Mouse (Mus musculus): ENCODE measurements around the gene Prkce. TPM values are rescaled to one million over a fixed set of nuclear protein-coding genes. Genes with fewer than 3 reads are reported as not detected.
A peak's percentile ranks its signal among the peaks of the same experiment; 100 is the strongest.

Prkce gene
- polyA plus RNA-seq (2011; ENCODE audit: insufficient read length, low read depth, missing spikeins) = 5.5 and 9.6 TPM in 2 replicates

- TF ChIP-seq POLR2A (IDR thresholded peaks at IDR 0.05; ENCODE audit: low read depth, low read length) (peak; percentile 86), CTCF (IDR thresholded peaks at IDR 0.05; ENCODE audit: borderline replicate concordance, insufficient read depth, low read length) (no peak)
- Histone ChIP-seq H3K4me3 (ENCODE audit: insufficient read depth, low read length) (peak within 1 kb of the TSS; percentile 59), H3K27ac (ENCODE audit: insufficient read depth, low read length) (peak within 1 kb of the TSS; percentile 94)
Observed at GRCm38 (mm10) chr17:86167320-86168230, at the start of gene Prkce. Gene Prkce (plus strand): TSS chr17:86167785.

GRCm38 (mm10) chr17:86123146-86123545 is 44.4 kb upstream of the Prkce start:
- Histone ChIP-seq H3K4me3 (ENCODE audit: insufficient read depth, low read length) (no peak overlapping the region), H3K27ac (ENCODE audit: insufficient read depth, low read length) (no peak overlapping the region), H3K4me1 (ENCODE audit: control insufficient read depth, insufficient read depth, low read length) (no peaks in the 10 kb centered on the region)
- TF ChIP-seq POLR2A (IDR thresholded peaks at IDR 0.05; ENCODE audit: low read depth, low read length) (no peak), CTCF (IDR thresholded peaks at IDR 0.05; ENCODE audit: borderline replicate concordance, insufficient read depth, low read length) (no peak)

More at GRCm38 (mm10) chr17:86167320-86168230, at the start of gene Prkce:
- H3K4me1 ChIP-seq (ENCODE audit: control insufficient read depth, insufficient read depth, low read length) = peaks cover 3% of the 10 kb centered on the region; the same call in 1 of the 2 replicates

- H3K4me1 ChIP-seq (ENCODE audit: control insufficient read depth, insufficient read depth, low read length) = no peaks in the 10 kb centered on the region
- TF ChIP-seq CTCF (IDR thresholded peaks at IDR 0.05; ENCODE audit: borderline replicate concordance, insufficient read depth, low read length) = 0 out of 2 replicates have a peak, but pooled peaks have one; percentile 13
- TF ChIP-seq POLR2A (IDR thresholded peaks at IDR 0.05; ENCODE audit: low read depth, low read length) = no peak
- H3K27ac ChIP-seq (ENCODE audit: insufficient read depth, low read length) = no peak overlapping the region
- H3K4me3 ChIP-seq (ENCODE audit: insufficient read depth, low read length) = no peak overlapping the region
Observed at GRCm38 (mm10) chr17:86125908-86126307, 41.7 kb upstream of the Prkce start.

GRCm38 (mm10) chr17:86128198-86128597 is 39.4 kb upstream of the Prkce start:
- Histone ChIP-seq H3K4me1 (ENCODE audit: control insufficient read depth, insufficient read depth, low read length) (no peaks in the 10 kb centered on the region), H3K4me3 (ENCODE audit: insufficient read depth, low read length) (no peak overlapping the region), H3K27ac (ENCODE audit: insufficient read depth, low read length) (no peak overlapping the region)
- TF ChIP-seq POLR2A (IDR thresholded peaks at IDR 0.05; ENCODE audit: low read depth, low read length) (no peak), CTCF (IDR thresholded peaks at IDR 0.05; ENCODE audit: borderline replicate concordance, insufficient read depth, low read length) (no peak)

GRCm38 (mm10) chr17:86132534-86132933 is 35.1 kb upstream of the Prkce start:
- H3K4me1 ChIP-seq (ENCODE audit: control insufficient read depth, insufficient read depth, low read length) = no peaks in the 10 kb centered on the region
- H3K4me3 ChIP-seq (ENCODE audit: insufficient read depth, low read length) = no peak overlapping the region
- no peak overlapping the region for H3K27ac ChIP-seq (ENCODE audit: insufficient read depth, low read length)
- no peak for TF ChIP-seq CTCF (IDR thresholded peaks at IDR 0.05; ENCODE audit: borderline replicate concordance, insufficient read depth, low read length)
- TF ChIP-seq POLR2A (IDR thresholded peaks at IDR 0.05; ENCODE audit: low read depth, low read length) = no peak

- no peak overlapping the region for H3K4me3 ChIP-seq (ENCODE audit: insufficient read depth, low read length)
- H3K27ac ChIP-seq (ENCODE audit: insufficient read depth, low read length) = no peak overlapping the region
- TF ChIP-seq CTCF (IDR thresholded peaks at IDR 0.05; ENCODE audit: borderline replicate concordance, insufficient read depth, low read length) = no peak
- TF ChIP-seq POLR2A (IDR thresholded peaks at IDR 0.05; ENCODE audit: low read depth, low read length) = no peak
- no peaks in the 10 kb centered on the region for H3K4me1 ChIP-seq (ENCODE audit: control insufficient read depth, insufficient read depth, low read length)
Observed at GRCm38 (mm10) chr17:86134461-86134860, 33.1 kb upstream of the Prkce start.

GRCm38 (mm10) chr17:86135835-86136234 is 31.8 kb upstream of the Prkce start:
- H3K4me1 ChIP-seq (ENCODE audit: control insufficient read depth, insufficient read depth, low read length) = no peaks in the 10 kb centered on the region
- no peak overlapping the region for H3K27ac ChIP-seq (ENCODE audit: insufficient read depth, low read length)
- H3K4me3 ChIP-seq (ENCODE audit: insufficient read depth, low read length) = no peak overlapping the region
- TF ChIP-seq POLR2A (IDR thresholded peaks at IDR 0.05; ENCODE audit: low read depth, low read length) = no peak
- peak; percentile 38; the same call in 1 of the 2 replicates for TF ChIP-seq CTCF (IDR thresholded peaks at IDR 0.05; ENCODE audit: borderline replicate concordance, insufficient read depth, low read length)

- H3K27ac ChIP-seq (ENCODE audit: insufficient read depth, low read length) = 0 out of 2 replicates have a peak overlapping the region, but pooled peaks have one; percentile 1
- no peaks in the 10 kb centered on the region for H3K4me1 ChIP-seq (ENCODE audit: control insufficient read depth, insufficient read depth, low read length)
- TF ChIP-seq CTCF (IDR thresholded peaks at IDR 0.05; ENCODE audit: borderline replicate concordance, insufficient read depth, low read length) (no peak), POLR2A (IDR thresholded peaks at IDR 0.05; ENCODE audit: low read depth, low read length) (no peak)
- peak overlapping the region; percentile 94 for H3K4me3 ChIP-seq (ENCODE audit: insufficient read depth, low read length)
Observed at GRCm38 (mm10) chr17:86144537-86145078, 23.0 kb upstream of the Prkce start.

GRCm38 (mm10) chr17:86145079-86145951 is 22.3 kb upstream of the Prkce start, which contains the start of gene Srbd1:
Gene Srbd1 (minus strand): TSS chr17:86145175.
- Histone ChIP-seq H3K27ac (ENCODE audit: insufficient read depth, low read length) (peak within 1 kb of the TSS; percentile 85), H3K4me3 (ENCODE audit: insufficient read depth, low read length) (peak within 1 kb of the TSS; percentile 94), H3K4me1 (ENCODE audit: control insufficient read depth, insufficient read depth, low read length) (no peaks in the 10 kb centered on the region)
- no peak for TF ChIP-seq CTCF (IDR thresholded peaks at IDR 0.05; ENCODE audit: borderline replicate concordance, insufficient read depth, low read length)
- TF ChIP-seq POLR2A (IDR thresholded peaks at IDR 0.05; ENCODE audit: low read depth, low read length) = peak; percentile 37; the same call in 1 of the 2 replicates
